Mouse (Mus musculus) spleen, postnatal 4 days (tissue): ENCODE results near the gene Tmem131l.

ENCODE experiments used
- DNase-seq, 2 experiments: peaks; one replicate each; pipeline ENCODE4 v3.0.0; 2022; ENCODE audit warnings: low spot score in 2 of 2

Gene Tmem131l

GRCm38 (mm10) chr3:84039646-84040475, at the start of gene Tmem131l:
Gene Tmem131l (minus strand): TSS chr3:84040175.
- peak; percentile 87 to 94 for DNase-seq

GRCm38 (mm10) chr3:84086921-84087320, 46.9 kb upstream of the Tmem131l start:
- DNase-seq: no peak

- DNase-seq: peak in 1 of 2 experiments; percentile 40
Measured at GRCm38 (mm10) chr3:84086337-84086736, 46.4 kb upstream of the Tmem131l start.

GRCm38 (mm10) chr3:84085429-84085828, 45.5 kb upstream of the Tmem131l start:
- no peak for DNase-seq

GRCm38 (mm10) chr3:84081208-84081722, 41.3 kb upstream of the Tmem131l start:
- DNase-seq: no peak

- no peak for DNase-seq
Measured at GRCm38 (mm10) chr3:84080074-84080473, 40.1 kb upstream of the Tmem131l start.

- DNase-seq: no peak
Measured at GRCm38 (mm10) chr3:84077505-84077904, 37.5 kb upstream of the Tmem131l start.

- DNase-seq: no peak
Measured at GRCm38 (mm10) chr3:84076543-84077332, 36.8 kb upstream of the Tmem131l start.

GRCm38 (mm10) chr3:84075516-84075915, 35.5 kb upstream of the Tmem131l start:
- DNase-seq: no peak

- DNase-seq: no peak
Measured at GRCm38 (mm10) chr3:84074777-84075176, 34.8 kb upstream of the Tmem131l start.

- no peak for DNase-seq
Measured at GRCm38 (mm10) chr3:84071641-84072040, 31.7 kb upstream of the Tmem131l start.

- DNase-seq: no peak
Measured at GRCm38 (mm10) chr3:84070811-84071210, 30.8 kb upstream of the Tmem131l start.

- peak; percentile 51 to 73 for DNase-seq
Measured at GRCm38 (mm10) chr3:84068831-84069709, 29.1 kb upstream of the Tmem131l start.

GRCm38 (mm10) chr3:84065825-84066224, 25.9 kb upstream of the Tmem131l start:
- no peak for DNase-seq

- no peak for DNase-seq
Measured at GRCm38 (mm10) chr3:84063369-84063914, 23.5 kb upstream of the Tmem131l start.

GRCm38 (mm10) chr3:84061523-84062453, 21.8 kb upstream of the Tmem131l start:
- no peak for DNase-seq

- no peak for DNase-seq
Measured at GRCm38 (mm10) chr3:84060946-84061345, 21.0 kb upstream of the Tmem131l start.

GRCm38 (mm10) chr3:84060128-84060527, 20.2 kb upstream of the Tmem131l start:
- no peak for DNase-seq

- DNase-seq: no peak
Measured at GRCm38 (mm10) chr3:84059676-84060075, 19.7 kb upstream of the Tmem131l start.

GRCm38 (mm10) chr3:84059261-84059660, 19.3 kb upstream of the Tmem131l start:
- DNase-seq: no peak
